Mouse (Mus musculus) T-cell, adult 2 months (primary cell): ENCODE measurements around the gene Cxcl1.

Source experiments
- DNase-seq: peaks from one replicate; pipeline ENCODE4 v3.0.0; 2022; ENCODE audit warnings: low spot score

The Cxcl1 gene

DNA sequence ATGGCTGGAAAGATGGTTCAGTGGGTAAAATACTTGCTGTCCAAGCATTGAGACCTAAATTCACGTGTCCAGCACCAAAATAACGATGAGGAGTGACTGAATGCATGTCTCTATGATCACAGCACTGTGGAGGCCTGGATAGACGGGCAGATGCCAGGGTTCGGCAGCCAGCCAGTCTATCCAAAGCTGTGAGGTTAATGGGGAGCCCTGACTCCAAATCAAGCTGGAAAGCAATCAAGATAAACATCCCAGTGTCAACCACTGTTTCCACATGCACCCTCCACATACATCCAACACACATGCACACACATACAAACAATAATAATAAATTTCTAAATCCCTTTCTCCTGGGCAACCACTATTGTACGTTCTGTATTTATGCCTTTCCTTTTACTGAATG, 2.4 kb upstream of the Cxcl1 start:
- DNase-seq, result no peak

DNA sequence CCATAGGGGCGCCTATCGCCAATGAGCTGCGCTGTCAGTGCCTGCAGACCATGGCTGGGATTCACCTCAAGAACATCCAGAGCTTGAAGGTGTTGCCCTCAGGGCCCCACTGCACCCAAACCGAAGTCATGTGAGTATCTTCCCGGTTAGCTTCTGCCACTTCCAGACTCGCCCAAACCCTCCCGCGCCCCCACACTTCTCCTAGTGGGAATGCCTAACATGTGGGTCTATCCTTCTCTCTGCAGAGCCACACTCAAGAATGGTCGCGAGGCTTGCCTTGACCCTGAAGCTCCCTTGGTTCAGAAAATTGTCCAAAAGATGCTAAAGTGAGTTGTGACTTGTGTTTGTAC, 398 bp downstream of the Cxcl1 start:
- DNase-seq, result no peak

DNA sequence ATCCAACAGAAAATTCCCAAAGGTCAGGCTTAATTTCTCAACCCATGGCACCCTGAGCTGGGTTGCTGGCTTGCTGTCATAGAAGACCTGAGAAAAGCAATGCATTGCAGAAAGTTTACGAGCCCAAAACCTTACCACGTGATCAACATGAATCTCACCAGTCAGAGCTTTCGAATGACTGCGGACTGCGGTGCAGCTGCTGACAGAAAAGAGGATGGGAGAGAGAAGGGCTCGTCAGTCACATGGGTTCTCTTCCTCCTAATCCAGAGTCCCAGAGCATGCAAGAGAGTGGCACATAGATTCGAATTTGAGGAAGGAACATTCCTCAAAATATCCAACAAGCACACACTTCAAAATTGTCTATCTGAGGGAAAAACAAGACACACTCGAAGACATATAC, 3.2 kb downstream of the Cxcl1 start:
- DNase-seq, result no peak

DNA sequence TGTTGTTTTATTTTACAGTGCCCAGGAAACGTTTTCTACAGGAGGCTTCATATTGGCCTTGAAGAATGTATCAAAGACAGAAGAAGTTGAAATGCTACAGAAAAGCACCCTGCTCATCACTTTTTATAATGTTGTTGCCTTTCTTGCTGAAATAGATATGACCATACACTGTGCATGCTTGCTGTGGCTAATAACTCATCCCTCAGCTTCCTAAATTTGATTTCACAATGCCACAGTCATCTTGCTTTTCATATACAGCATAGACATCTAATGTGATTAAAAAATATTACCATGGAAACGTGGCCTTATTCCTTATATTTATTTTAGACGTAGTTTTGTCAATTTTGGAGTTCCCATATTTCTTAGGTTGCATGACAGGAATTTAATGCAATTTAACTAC, 6.4 kb downstream of the Cxcl1 start:
- no peak for DNase-seq

DNA sequence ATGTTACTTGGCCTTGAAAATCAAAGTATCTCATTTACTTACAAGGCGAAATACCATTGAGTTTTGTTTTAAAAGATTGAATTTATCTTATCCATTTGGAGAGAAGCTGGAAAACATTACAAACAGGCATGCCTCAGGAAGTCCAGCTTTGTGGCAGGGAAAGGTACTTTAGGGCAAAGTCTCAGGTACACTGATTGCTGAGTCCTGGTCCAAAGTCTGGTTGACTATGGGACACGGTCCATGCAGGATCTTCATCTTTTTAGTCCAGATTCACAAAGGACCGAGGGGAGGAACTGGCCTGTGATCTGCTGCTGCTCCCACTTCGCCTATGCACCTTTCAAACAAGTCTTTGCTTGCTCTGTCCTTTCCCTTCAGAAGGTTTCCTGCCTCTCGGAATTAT, 8.3 kb downstream of the Cxcl1 start:
- DNase-seq, result no peak

DNA sequence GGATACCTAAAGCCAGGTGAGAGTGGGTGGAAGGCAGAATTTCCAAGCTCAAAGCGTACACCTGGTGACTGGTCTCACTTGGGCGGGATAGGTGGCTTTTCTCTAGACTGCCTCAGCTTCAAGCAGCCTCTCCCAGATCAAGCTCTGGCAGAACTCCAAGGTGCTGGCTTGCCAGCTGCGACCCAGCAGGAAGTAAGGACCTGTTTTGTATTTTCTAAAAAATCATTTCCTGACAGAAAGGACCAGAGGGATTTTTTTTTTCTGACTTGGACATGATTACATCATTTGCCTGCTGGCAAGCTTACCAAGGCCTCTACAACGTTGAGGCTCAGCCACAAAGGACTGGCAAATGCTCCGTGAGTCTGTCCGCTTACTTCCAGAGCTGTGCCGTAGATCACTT, 9.1 kb downstream of the Cxcl1 start:
- no peak for DNase-seq

DNA sequence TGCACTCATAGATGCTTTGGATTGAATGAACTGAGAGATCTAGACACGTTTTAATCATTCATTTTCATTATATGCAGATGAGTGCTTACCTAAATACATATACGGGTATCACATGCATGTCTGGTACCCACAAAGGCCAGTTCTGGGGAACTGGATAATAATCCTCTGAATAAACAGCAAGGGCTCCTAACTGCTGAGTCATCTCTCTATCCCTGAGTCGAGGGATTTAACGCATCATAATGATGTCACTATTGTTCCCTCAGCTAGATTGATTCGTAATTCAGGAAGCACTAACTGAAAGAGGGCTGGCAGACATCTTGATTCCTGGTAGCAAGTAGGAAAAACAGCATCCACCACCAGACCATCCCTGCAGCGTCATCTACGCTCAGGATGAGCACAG, 9.6 kb downstream of the Cxcl1 start:
- no peak for DNase-seq

DNA sequence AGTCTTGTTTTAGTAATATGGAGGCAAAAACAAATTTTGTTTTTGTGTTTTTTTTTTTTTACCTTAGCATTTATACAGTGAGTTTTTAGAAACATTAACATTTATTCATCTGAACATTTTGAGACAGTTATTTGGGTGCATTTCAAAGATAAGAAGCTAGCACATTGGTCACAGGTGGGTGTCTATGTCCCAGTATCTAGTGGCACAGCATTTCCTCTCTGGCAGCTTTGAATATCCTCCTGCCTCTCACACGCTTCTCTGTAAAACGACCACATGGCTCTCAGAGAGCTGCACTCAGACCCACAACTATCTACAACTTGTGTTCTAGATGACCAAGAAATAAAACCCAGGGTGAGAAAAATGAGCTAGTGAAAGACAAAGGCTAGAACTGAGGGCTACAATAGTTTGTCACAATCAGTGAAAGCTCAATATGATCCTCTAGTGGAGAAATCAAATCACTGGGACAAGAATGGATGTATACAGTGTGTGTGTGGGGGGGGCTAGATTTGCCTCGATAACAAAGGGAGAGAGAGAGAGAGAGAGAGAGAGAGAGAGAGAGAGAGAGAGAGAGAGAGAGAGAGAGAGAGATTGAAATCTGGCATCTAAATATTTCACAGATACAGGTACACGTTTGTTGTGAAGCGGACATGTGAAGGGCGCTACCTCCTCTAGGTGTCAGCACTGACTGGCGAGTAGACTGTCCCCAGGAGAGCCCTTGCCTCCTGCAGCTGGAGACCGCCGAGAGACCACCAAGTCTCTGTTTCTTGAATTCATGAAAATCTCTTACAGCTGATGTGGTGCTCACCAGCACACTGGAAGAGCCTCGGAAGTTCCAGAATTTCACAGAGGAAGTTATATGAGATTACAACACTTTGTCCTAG, 11.6 kb downstream of the Cxcl1 start:
- DNase-seq, result no peak

DNA sequence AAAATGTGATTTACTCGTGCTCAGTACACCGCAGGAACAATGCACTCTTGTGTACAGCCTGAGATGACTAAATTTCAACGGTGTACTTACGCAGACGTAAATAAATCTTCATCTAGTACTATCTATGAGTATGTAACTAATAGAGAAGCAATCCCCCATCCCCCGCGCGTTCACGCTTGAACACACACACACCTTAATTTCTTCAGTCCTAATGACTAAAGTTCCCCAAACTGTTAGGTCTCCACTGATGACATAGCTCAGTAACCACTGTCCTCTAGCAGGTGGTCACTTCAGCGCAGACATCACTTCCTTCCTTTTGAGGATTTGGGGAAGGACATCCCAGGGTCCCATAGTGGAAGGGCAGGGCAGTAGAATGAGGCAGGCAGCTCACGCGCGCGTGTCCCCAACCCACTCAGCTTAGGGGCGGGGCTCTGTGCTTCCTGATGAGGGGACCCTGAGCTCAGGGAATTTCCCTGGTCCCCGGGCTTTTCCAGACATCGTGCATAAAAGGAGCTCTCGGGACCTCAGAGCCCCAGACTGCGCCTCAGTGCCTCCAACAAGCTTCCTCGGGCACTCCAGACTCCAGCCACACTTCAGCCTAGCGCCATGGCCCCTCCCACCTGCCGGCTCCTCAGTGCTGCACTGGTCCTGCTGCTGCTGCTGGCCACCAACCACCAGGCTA, 12.4 kb downstream of the Cxcl1 start, which contains the start of gene Cxcl2:
TSS of gene Cxcl2 (plus strand) at position 533 of the 682 bp plus-strand sequence.
- DNase-seq, result no peak

DNA sequence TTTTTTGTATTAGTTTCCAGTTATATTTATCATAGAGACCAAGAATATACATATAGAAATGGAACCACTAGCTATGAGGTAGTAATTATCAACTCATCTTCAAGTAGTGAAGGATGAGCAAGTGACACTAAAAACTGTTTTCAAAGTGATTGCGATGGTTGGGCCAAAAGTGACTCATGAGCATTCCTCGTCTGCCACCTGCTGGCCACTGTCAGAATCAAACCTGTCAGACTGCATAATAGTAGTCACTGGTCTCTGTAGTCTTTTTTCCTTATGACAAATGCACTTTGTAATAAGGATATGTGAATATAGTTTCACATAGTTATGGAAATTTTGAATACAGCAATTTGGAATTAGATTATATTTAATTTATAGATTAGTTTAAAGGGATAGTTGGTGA, 17.9 kb downstream of the Cxcl1 start:
- peak; percentile 19 for DNase-seq

DNA sequence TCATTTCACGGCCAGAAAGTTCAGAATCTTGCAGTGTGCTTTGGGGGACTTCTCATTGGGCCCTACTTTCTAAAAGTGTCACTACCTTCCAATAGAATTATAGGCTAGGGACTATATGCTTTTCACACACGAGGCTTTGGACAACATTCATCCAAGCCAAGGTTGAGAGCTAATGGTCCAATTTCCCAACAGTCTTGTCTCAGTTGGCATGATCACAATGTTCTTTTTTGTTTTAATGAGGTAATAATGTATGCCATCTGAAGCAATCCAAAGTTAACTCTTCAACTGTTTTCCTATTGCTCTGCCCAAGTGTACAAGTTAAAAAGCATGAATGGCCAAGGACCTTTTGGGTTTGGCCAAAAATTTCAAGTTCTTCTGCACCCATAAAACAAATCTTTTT, 28.5 kb downstream of the Cxcl1 start:
- DNase-seq, result no peak

DNA sequence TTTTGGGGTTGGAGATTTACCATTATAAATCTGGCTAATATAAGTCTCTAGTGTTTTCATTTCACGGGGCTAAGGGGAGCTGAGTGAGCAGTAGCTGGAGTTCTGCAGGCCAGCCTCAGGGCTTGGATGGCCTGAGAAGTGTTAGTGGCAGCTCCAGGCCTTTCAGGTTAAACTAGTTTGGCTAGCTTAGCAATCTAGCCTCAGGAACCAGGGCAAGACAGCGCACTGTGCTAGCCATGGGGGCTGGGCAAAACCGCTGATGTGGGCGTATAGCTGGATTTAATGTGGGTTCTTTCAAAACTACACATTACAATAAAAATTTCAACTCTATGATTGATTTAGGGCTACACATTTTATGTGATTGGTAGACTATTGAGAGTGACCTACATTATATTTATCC, 31.9 kb downstream of the Cxcl1 start:
- no peak for DNase-seq

DNA sequence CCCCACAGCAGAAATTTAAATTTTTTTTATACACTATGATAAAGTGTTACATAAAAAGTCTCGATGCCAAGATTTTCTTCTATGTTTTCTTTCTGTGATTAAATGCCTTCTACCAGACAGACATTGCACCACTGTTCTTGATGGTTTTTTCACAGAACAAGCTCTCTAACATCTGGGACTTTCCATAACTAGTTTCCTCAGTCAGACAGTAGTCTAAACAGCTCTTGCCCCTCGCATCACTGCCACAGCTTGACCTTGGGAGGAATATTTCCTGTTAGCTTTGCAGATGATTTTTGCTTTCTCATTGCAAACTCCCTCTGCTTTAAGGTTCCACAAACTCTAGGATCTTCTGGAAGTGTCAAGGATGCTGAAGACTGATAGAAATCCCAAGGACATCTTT, 39.5 kb downstream of the Cxcl1 start:
- DNase-seq, result no peak

DNA sequence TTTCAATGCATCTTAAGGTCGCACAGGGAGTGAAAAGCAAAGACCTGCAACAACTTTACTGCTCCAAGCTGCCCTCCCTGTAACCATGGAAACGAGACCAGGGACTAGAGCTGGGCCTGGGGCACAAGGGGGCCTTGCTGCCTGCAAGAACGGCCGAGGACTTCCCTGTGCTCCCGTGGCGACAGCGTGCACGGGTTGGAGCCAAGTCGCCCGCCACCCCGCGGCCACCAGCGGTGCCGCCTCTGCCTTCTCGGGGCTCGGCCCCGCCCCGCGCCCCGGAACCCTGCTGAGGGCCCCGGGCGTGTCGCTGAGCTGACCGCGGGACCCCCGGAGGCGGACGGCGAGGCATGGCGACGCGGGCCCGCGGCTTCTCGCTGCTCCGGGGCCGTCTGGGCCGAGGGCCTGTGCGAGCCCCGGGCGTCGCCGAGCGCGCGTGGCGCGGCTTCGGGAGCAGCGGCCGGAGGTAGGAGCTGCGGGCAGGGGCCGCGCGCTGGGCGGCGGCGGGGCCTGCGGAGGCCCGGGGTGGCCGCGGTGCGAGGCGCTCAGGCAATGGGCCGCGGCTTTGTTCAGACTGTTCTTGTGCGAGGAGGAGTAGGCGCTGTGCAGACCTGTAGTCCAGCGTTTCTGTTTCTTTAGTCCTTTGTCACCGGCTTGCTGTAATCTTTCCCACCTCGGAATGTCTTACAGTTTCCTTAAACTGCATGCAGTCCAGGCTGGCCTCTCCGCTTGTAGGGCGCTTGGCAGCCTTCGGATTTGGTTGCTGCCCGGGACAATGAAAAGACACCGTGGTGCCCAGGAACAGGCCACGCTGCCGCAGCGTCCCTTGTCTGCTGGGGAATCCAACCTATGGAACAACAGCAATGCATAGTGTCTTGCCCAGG, 40.2 kb downstream of the Cxcl1 start, which contains the start of gene Mthfd2l:
TSS of gene Mthfd2l (plus strand) at position 147 of the 881 bp plus-strand sequence.
- DNase-seq, result peak; percentile 72

DNA sequence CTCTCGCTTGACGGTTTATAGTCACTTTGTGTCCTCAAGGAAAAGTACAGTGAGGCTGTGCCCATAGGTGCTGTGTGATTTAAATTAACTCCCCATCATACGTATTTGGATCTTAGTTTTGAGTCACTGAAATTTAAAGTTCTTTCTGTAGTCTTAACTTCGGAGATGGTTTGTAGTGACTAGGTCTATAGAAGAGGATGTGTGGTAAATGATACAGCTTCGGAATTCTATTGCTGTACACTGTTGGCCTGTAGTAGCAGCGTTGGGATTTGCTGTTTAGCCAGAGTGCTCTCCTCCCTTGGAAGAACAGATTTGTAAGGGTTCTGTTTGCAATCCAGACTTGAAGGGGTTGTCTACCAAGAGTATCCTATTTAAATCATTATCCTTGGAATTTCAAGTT, 40.9 kb downstream of the Cxcl1 start:
- DNase-seq, result no peak

DNA sequence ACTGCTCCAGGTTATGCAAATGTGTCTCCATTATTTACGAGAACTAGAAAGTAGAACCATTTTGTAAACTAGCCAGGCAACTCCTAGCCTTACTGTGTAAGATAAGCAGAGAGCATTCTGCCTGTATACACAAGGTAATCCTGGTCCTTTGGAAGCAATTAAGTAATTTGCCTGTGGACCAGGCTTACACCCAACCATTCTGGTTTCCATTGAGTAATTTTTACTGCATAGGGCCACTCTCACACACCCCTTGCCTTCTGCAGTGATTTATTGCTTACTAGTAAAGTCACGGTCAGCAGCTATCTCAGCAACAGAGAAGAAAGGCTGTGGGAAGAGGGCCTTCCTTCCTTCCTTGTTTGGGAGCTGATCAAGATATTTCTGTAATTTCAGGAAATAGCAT, 45.7 kb downstream of the Cxcl1 start:
- no peak for DNase-seq
